Mouse (Mus musculus) cerebellum, adult 11 months (tissue): ENCODE data around the gene Trim34b.
"Not testable (repeated sequence)": the region's sequence is repeated elsewhere in the genome, so short reads cannot be mapped to it uniquely, and the experiment has no call there.

Experiments used
- DNase-seq: peaks from one replicate; pipeline ENCODE4 v3.0.0; 2022

Gene Trim34b

GRCm38 (mm10) chr7:104329171-104329570 lies at the start of gene Trim34b:
TSS of gene Trim34b (plus strand) at chr7:104329471.
- DNase-seq = not testable (repeated sequence)

- DNase-seq = not testable (repeated sequence)
Measured at GRCm38 (mm10) chr7:104287576-104288443, 41.5 kb upstream of the Trim34b start, which contains the start of gene Trim5. TSS of gene Trim5 (minus strand) at chr7:104288094.

GRCm38 (mm10) chr7:104290641-104291040 lies 38.6 kb upstream of the Trim34b start:
- no peak for DNase-seq

GRCm38 (mm10) chr7:104291638-104292400 lies 37.5 kb upstream of the Trim34b start:
- no peak for DNase-seq

GRCm38 (mm10) chr7:104314796-104315353 lies 14.4 kb upstream of the Trim34b start:
- DNase-seq = no peak

- DNase-seq = not testable (repeated sequence)
Measured at GRCm38 (mm10) chr7:104315369-104316080, 13.7 kb upstream of the Trim34b start, which contains the start of gene Trim12a. TSS of gene Trim12a (minus strand) at chr7:104315466.

- DNase-seq = no peak
Measured at GRCm38 (mm10) chr7:104322028-104322427, 7.2 kb upstream of the Trim34b start.

GRCm38 (mm10) chr7:104335547-104335946 lies 6.3 kb downstream of the Trim34b start:
- DNase-seq = not testable (repeated sequence)

GRCm38 (mm10) chr7:104340744-104341143 lies 11.5 kb downstream of the Trim34b start:
- not testable (repeated sequence) for DNase-seq

GRCm38 (mm10) chr7:104348043-104348442 lies 18.8 kb downstream of the Trim34b start:
- not testable (repeated sequence) for DNase-seq

GRCm38 (mm10) chr7:104352717-104353599 lies 23.7 kb downstream of the Trim34b start, which contains the start of gene Trim12c:
TSS of gene Trim12c (minus strand) at chr7:104353362.
- DNase-seq = no peak

GRCm38 (mm10) chr7:104353600-104353967 lies 24.3 kb downstream of the Trim34b start:
- no peak for DNase-seq

- no peak for DNase-seq
Measured at GRCm38 (mm10) chr7:104366339-104366738, 37.1 kb downstream of the Trim34b start.

GRCm38 (mm10) chr7:104369736-104370414 lies 40.6 kb downstream of the Trim34b start, which contains the start of gene Trim30b:
TSS of gene Trim30b (minus strand) at chr7:104369884.
- DNase-seq = no peak
